Mouse (Mus musculus): ENCODE data around the gene Gm10401.

DNA sequence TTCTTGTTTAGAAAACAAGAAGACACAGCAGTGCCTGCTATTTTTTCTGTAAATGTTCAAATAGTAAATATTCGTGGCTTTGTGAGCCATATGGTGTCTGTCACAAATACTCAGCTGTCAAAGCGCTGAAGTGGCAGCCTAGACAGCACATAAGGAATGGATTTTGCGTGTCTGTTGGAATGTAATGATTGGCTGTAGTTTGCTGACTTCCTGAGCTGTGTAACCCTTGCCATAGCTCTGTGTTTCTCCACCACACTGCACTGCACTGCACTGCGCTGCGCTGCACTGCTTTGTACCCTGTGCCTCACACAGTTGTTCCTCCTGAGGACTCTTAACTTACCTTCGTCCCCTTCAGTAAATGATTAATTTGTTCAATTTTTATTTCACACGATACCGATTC lies 45.5 kb downstream of the Gm10401 start:
- TF ChIP-seq POLR2A (IDR thresholded peaks at IDR 0.05; ENCODE audit: borderline replicate concordance, control insufficient read depth, low read depth, low read length): no peak
- TF ChIP-seq CTCF (IDR thresholded peaks at IDR 0.05; ENCODE audit: control insufficient read depth, insufficient read depth, low read length): no peak

Data from bone marrow, adult 2 months (tissue).